ENCODE assay signal across 10 mouse cellular contexts in the genomic region with DNA sequence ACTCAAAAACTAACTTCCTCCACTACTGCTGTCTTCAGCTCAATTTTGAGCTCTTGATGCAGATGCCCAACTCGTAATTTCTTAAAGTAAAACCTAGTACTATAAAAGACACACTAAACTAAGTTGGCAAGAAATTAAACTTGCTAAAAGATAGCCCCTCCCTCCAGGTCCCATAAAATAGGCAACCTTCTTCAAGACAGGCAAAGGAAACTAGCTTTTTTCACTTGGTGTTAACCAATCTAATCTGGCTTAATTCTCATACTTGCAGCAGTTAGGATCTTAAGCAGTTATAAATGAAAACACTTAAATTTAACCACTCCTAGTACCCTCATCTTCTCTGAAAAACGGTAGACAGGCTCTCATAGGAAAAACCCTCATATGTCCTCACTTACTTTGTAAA. TPM values are rescaled to one million over a fixed set of nuclear protein-coding genes. Genes with fewer than 3 reads are reported as not detected.
DNase-seq lines count a peak whose midpoint lies in the region; ATAC-seq lines count a peak whose summit lies in the region.
"Had no signal": no experiment of that assay in that cellular context is flagged by ENCODE, and none has a peak within 500 bp of the region (broad histone marks: within the 10 kb centered on the region; RNA-seq: fewer than 3 reads in every experiment).

No protein-coding gene starts in this region.

- peaks cover 28% of the 10 kb centered on the region for H3K4me1 ChIP-seq in heart, embryonic 15.5 days (replicated peaks)
- H3K4me1 ChIP-seq in hindbrain, embryonic 16.5 days (ENCODE audit: control insufficient read depth, insufficient read depth, low read depth, low read length): peaks cover 28% of the 10 kb centered on the region
- H3K4me1 ChIP-seq in midbrain, embryonic 13.5 days (replicated peaks): peaks cover 48% of the 10 kb centered on the region

- WGBS in heart, embryonic 15.5 days: 13% methylated on average over 2 of the region's 2 CpGs
- 25% methylated on average over 2 of the region's 2 CpGs for WGBS in hindbrain, embryonic 16.5 days
- WGBS in midbrain, embryonic 13.5 days: 28% methylated on average over 2 of the region's 2 CpGs

- H3K4me3 ChIP-seq in heart, embryonic 15.5 days: peak overlapping the region; percentile 73
- peak overlapping the region; percentile 92 for H3K4me3 ChIP-seq in hindbrain, embryonic 16.5 days (ENCODE audit: low read length)
- peak overlapping the region; percentile 88 for H3K4me3 ChIP-seq in midbrain, embryonic 13.5 days (replicated peaks)

- peak overlapping the region; percentile 82 for H3K4me2 ChIP-seq in heart, embryonic 15.5 days
- peak overlapping the region; percentile 77 for H3K4me2 ChIP-seq in hindbrain, embryonic 16.5 days (ENCODE audit: low read length)
- H3K4me2 ChIP-seq in midbrain, embryonic 13.5 days (replicated peaks): peak overlapping the region; percentile 86

- H3K36me3 ChIP-seq in heart, embryonic 15.5 days: no peaks in the 10 kb centered on the region
- no peaks in the 10 kb centered on the region for H3K36me3 ChIP-seq in hindbrain, embryonic 16.5 days (ENCODE audit: control insufficient read depth, insufficient read depth, low read length)
- no peaks in the 10 kb centered on the region for H3K36me3 ChIP-seq in midbrain, embryonic 13.5 days

- no peak overlapping the region for H3K27ac ChIP-seq in heart, embryonic 15.5 days
- H3K27ac ChIP-seq in hindbrain, embryonic 16.5 days (ENCODE audit: low read depth, low read length): no peak overlapping the region
- H3K27ac ChIP-seq in midbrain, embryonic 13.5 days: no peak overlapping the region

- no peak for DNase-seq in heart, adult 8-10 months (ENCODE audit: low spot score)
- DNase-seq in adipocyte (ENCODE audit: low spot score): peak; percentile 19
- DNase-seq in ovary, postnatal 36 days (ENCODE audit: low spot score): no peak
- DNase-seq in thymus, postnatal 36 days: no peak
- DNase-seq in cerebellum, adult 9-11 months: no peak
- DNase-seq: gastrocnemius, postnatal 36 days had no signal

- no peaks in the 10 kb centered on the region for H3K27me3 ChIP-seq in heart, embryonic 15.5 days
- no peaks in the 10 kb centered on the region for H3K27me3 ChIP-seq in hindbrain, embryonic 16.5 days (replicated peaks; ENCODE audit: control insufficient read depth, insufficient read depth, low read length)
- H3K27me3 ChIP-seq in midbrain, embryonic 13.5 days: no peaks in the 10 kb centered on the region

- no peaks in the 10 kb centered on the region for H3K9me3 ChIP-seq in heart, embryonic 15.5 days (replicated peaks)
- H3K9me3 ChIP-seq in hindbrain, embryonic 16.5 days (ENCODE audit: control insufficient read depth, low read length): no peaks in the 10 kb centered on the region
- H3K9me3 ChIP-seq in midbrain, embryonic 13.5 days: no peaks in the 10 kb centered on the region
- H3K9me3 ChIP-seq: G1E had no signal

- no peak for ATAC-seq in heart, embryonic 15.5 days (replicated peaks; ENCODE audit: insufficient number of reproducible peaks, insufficient read depth, low FRiP score, low read depth)
- ATAC-seq in hindbrain, embryonic 16.5 days: no peak
- no peak for ATAC-seq in midbrain, embryonic 13.5 days

- peak overlapping the region; percentile 99; the same call in 1 of the 2 replicates for H3K9ac ChIP-seq in heart, embryonic 15.5 days
- no peak overlapping the region for H3K9ac ChIP-seq in hindbrain, embryonic 16.5 days (ENCODE audit: low read depth, low read length)
- H3K9ac ChIP-seq in midbrain, embryonic 13.5 days (replicated peaks): peak overlapping the region; percentile 98; the same call in 1 of the 2 replicates

RNA-seq across cellular contexts. Expression of a gene that starts 2.3 kb away (rescaled TPM):
- polyA plus RNA-seq in heart, embryonic 15.5 days (2015; fragmentation: Nextera tagmentation; extraction: Ambion mirVana): 16.1 and 18.9 TPM in 2 replicates
- total RNA-seq in heart, adult 8-10 months (2022): 10 to 100 TPM; 24.8 to 30.3 (median 28.6) TPM
- 23.9 and 26.1 TPM in 2 replicates for polyA plus RNA-seq in hindbrain, embryonic 16.5 days (2015; fragmentation: Nextera tagmentation; extraction: Ambion mirVana)
- polyA plus RNA-seq in midbrain, embryonic 13.5 days (2015; fragmentation: Nextera tagmentation; extraction: Ambion mirVana): 43.5 and 45.1 TPM in 2 replicates

RNA-seq across cellular contexts. Expression of a gene that starts 59.5 kb away (rescaled TPM):
- 39.3 and 42.2 TPM in 2 replicates for polyA plus RNA-seq in heart, embryonic 15.5 days (2015; fragmentation: Nextera tagmentation; extraction: Ambion mirVana)
- total RNA-seq in heart, adult 8-10 months (2022): 10 to 100 TPM; 19.0 to 20.7 (median 19.9) TPM
- polyA plus RNA-seq in hindbrain, embryonic 16.5 days (2015; fragmentation: Nextera tagmentation; extraction: Ambion mirVana): 41.9 and 46.2 TPM in 2 replicates
- 60.2 and 61.8 TPM in 2 replicates for polyA plus RNA-seq in midbrain, embryonic 13.5 days (2015; fragmentation: Nextera tagmentation; extraction: Ambion mirVana)
